Mouse (Mus musculus) MEL (cell line): ENCODE results near the gene Kin.

Experiments
- GABPA ChIP-seq: IDR thresholded peaks from 2 replicates; pipeline ENCODE4 v1.6.1; 2012; ENCODE audit warnings: low read depth, mild to moderate bottlenecking, inconsistent platforms, low read length, improper control_type of control experiment, moderate library complexity
- GATA1 ChIP-seq: IDR thresholded peaks from 2 replicates; pipeline ENCODE4 v1.6.1; 2011; ENCODE audit warnings: low read depth, low read length, improper control_type of control experiment
- HCFC1 ChIP-seq: IDR thresholded peaks from 2 replicates; pipeline ENCODE4 v1.6.1; 2012; ENCODE audit warnings: low read depth, mild to moderate bottlenecking, inconsistent platforms, low read length, improper control_type of control experiment, moderate library complexity

DNA sequence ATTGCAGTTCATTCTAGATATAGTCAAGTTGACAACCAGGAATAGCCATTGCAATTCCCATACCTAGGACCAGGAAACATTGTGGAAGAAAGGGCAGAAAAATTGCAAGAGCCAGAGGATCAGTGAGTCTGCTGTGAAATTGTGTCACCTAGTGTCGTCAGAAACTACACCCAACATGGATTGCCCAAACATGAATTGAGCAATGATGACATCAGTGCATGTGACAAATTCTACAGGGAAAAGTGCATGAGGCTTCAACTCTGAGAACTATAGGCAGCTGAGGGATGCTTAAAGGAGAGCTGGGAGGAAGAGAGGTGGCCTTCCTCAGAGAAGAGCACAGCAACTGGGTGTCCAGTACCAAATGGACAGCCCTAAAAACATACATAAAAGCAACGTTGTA, 56.9 kb downstream of the Kin start:
- no peak for TF ChIP-seq HCFC1
- no peak for TF ChIP-seq GABPA
- no peak for TF ChIP-seq GATA1
